Mouse (Mus musculus): ENCODE measurements around the gene Gm27021. TPM values are rescaled to one million over a fixed set of nuclear protein-coding genes. Genes with fewer than 3 reads are reported as not detected.

Gene Gm27021
- polyA plus RNA-seq, 1 experiment: not detected

DNA sequence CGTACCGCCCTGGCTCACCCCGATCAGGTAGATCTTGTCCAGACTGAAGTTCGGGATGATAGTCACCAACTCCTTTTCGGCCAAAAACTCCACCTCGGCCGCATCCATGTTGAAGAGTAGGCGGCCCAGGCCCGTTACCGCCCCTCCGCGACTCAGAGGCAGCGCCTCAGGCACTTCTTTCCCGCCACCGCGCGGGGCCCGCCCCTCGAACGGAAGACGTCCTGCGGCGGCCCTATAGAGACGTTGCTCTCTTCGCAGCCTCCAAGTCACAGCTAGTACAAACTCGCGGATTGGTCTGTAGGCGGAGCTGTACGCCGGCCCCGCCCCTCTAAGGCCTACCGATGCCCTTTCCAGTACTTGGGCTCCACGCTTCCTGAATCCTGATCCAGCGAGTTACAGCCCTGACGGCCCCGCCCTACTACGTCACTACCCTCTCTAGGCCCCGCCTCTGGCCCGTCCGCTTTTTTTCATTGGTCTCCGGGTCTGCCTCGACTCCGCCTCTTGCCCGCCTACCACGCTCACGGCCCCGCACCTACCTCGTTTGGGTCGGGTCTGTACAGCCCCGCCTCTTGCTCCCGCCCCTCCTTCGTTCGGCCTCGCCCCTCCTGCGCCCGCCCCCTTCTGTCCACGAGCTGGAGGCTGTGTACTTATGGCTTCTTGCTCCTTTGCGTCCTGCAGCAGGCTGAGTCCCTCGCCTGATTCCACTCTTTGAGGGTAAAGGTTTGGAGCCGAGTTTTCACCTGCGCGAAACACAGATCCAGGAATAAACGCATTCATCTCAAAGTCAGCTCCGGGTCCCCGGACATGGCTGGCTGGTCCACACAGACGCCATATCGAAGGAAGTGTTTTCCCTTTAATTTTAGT, 78.7 kb downstream of the Gm27021 start, which contains the start of gene Gins2:
TSS of gene Gins2 (minus strand) at position 397 of the 864 bp plus-strand sequence.
- no peak for TF ChIP-seq CTCF (IDR thresholded peaks at IDR 0.05; ENCODE audit: insufficient read depth, low read depth, low read length)
- TF ChIP-seq POLR2A (IDR thresholded peaks at IDR 0.05; ENCODE audit: insufficient read depth, low read depth, low read length): 0 out of 2 replicates have a peak, but pooled peaks have one; percentile 15
- whole genome bisulfite sequencing: under 1% methylated on average over 67 of the region's 67 CpGs
- peaks cover 10% of the 10 kb centered on the region for H3K4me1 ChIP-seq (ENCODE audit: control insufficient read depth, insufficient read depth, low read length)
- H3K27ac ChIP-seq (ENCODE audit: insufficient read depth, low read depth, low read length): 0 out of 2 replicates have a peak within 1 kb of the TSS, but pooled peaks have one; percentile 5
- H3K4me3 ChIP-seq (ENCODE audit: insufficient read depth, low read depth, low read length): peak within 1 kb of the TSS; percentile 54

GRCm38 (mm10) chr8:120585521-120585920, 82.4 kb downstream of the Gm27021 start:
- TF ChIP-seq POLR2A (IDR thresholded peaks at IDR 0.05; ENCODE audit: insufficient read depth, low read depth, low read length) (no peak), CTCF (IDR thresholded peaks at IDR 0.05; ENCODE audit: insufficient read depth, low read depth, low read length) (no peak)
- H3K4me1 ChIP-seq (ENCODE audit: control insufficient read depth, insufficient read depth, low read length): peaks cover 9% of the 10 kb centered on the region
- no peak overlapping the region for H3K27ac ChIP-seq (ENCODE audit: insufficient read depth, low read depth, low read length)
- H3K4me3 ChIP-seq (ENCODE audit: insufficient read depth, low read depth, low read length): no peak overlapping the region
- 90% methylated on average over 10 of the region's 10 CpGs for WGBS

- TF ChIP-seq POLR2A (IDR thresholded peaks at IDR 0.05; ENCODE audit: insufficient read depth, low read depth, low read length) (no peak), CTCF (IDR thresholded peaks at IDR 0.05; ENCODE audit: insufficient read depth, low read depth, low read length) (no peak)
- 0 out of 2 replicates have a peak, but pooled peaks cover 3% of the 10 kb centered on the region for H3K4me1 ChIP-seq (ENCODE audit: control insufficient read depth, insufficient read depth, low read length)
- H3K4me3 ChIP-seq (ENCODE audit: insufficient read depth, low read depth, low read length): no peak overlapping the region
- H3K27ac ChIP-seq (ENCODE audit: insufficient read depth, low read depth, low read length): no peak overlapping the region
- WGBS: 66% methylated on average over 8 of the region's 8 CpGs
Observed at GRCm38 (mm10) chr8:120581811-120582210, 86.1 kb downstream of the Gm27021 start.

GRCm38 (mm10) chr8:120581329-120581728, 86.5 kb downstream of the Gm27021 start:
- Histone ChIP-seq H3K4me1 (ENCODE audit: control insufficient read depth, insufficient read depth, low read length) (0 out of 2 replicates have a peak, but pooled peaks cover 3% of the 10 kb centered on the region), H3K4me3 (ENCODE audit: insufficient read depth, low read depth, low read length) (no peak overlapping the region), H3K27ac (ENCODE audit: insufficient read depth, low read depth, low read length) (no peak overlapping the region)
- no peak for TF ChIP-seq POLR2A (IDR thresholded peaks at IDR 0.05; ENCODE audit: insufficient read depth, low read depth, low read length)
- no peak for TF ChIP-seq CTCF (IDR thresholded peaks at IDR 0.05; ENCODE audit: insufficient read depth, low read depth, low read length)
- 82% methylated on average over 12 of the region's 12 CpGs for WGBS

DNA sequence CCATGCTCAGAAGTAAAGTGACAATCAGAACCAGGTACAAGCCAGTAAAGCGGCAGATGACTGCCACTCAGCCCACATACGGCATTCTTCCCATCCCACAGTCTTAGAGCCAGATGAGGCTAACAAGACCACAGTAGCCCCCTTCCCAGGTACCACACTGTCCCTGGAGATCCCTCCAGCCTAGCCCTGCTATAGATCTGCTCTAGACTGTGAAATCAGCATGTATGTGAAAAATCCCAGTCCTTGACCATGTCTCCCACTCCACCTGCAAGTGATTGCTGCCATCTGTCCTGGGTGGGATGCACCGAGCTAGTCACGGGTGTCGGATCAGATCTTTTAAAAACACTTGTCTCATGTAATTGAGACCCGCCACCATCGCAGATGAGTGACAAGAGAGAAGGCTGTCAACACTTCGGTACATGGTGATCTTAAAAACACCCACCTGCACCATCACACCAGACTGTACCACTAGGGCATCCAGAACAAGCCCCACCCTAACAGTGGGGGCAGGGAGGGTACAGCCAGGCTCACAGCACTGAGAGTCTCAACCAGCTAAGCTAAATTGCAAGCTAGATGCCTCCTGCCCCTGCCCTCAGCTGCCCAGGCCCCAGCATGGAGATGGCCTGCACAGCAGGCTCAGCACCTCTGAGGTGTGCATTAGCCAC, 87.4 kb downstream of the Gm27021 start:
- WGBS: 90% methylated on average over 8 of the region's 8 CpGs
- TF ChIP-seq CTCF (IDR thresholded peaks at IDR 0.05; ENCODE audit: insufficient read depth, low read depth, low read length): no peak
- no peak for TF ChIP-seq POLR2A (IDR thresholded peaks at IDR 0.05; ENCODE audit: insufficient read depth, low read depth, low read length)
- Histone ChIP-seq H3K4me1 (ENCODE audit: control insufficient read depth, insufficient read depth, low read length) (0 out of 2 replicates have a peak, but pooled peaks cover 3% of the 10 kb centered on the region), H3K27ac (ENCODE audit: insufficient read depth, low read depth, low read length) (no peak overlapping the region), H3K4me3 (ENCODE audit: insufficient read depth, low read depth, low read length) (no peak overlapping the region)

DNA sequence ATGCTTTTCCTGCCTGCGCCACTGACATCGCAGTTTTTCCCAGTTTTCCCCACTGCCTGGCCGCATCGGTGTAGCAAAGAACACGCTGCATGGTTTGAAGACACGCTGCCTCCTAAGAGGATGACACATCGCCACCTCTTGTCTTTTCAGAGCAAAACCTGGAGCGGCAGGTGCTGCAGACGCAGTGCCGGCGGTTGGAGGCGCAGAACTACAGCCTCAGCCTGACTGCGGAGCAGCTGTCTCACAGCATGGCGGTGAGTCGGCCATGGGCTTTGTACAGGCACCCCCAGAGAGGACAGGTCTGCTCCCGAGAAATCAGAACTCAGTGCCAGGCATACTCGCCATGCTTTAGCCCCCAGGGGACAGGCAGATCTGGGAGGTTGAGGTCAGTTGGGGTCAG, 90.1 kb downstream of the Gm27021 start:
- WGBS: 82% methylated on average over 17 of the region's 17 CpGs
- Histone ChIP-seq H3K4me3 (ENCODE audit: insufficient read depth, low read depth, low read length) (no peak overlapping the region), H3K4me1 (ENCODE audit: control insufficient read depth, insufficient read depth, low read length) (no peaks in the 10 kb centered on the region), H3K27ac (ENCODE audit: insufficient read depth, low read depth, low read length) (no peak overlapping the region)
- TF ChIP-seq CTCF (IDR thresholded peaks at IDR 0.05; ENCODE audit: insufficient read depth, low read depth, low read length) (no peak), POLR2A (IDR thresholded peaks at IDR 0.05; ENCODE audit: insufficient read depth, low read depth, low read length) (no peak)

DNA sequence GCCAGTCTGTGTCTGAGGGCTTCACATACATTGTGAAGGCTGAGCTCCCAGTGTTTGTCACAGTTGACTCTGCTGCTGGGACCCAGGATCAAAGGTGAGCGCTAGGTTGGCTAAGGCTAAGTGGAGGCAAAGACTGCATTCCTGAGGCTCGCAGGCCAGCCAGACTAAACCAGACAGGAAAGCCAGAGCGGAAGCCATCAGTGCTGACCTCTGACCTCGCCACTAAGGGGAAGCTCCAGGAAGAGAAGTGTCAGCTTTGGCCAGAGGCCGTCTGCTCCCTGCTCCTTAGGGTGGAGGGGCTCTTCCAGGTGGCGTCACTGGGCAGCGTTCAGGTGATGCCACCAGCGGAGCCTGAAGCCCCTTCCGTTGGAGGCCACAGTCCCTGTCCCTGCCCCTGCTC, 92.1 kb downstream of the Gm27021 start:
- H3K4me1 ChIP-seq (ENCODE audit: control insufficient read depth, insufficient read depth, low read length): 0 out of 2 replicates have a peak, but pooled peaks cover 3% of the 10 kb centered on the region
- no peak overlapping the region for H3K27ac ChIP-seq (ENCODE audit: insufficient read depth, low read depth, low read length)
- TF ChIP-seq CTCF (IDR thresholded peaks at IDR 0.05; ENCODE audit: insufficient read depth, low read depth, low read length) (no peak), POLR2A (IDR thresholded peaks at IDR 0.05; ENCODE audit: insufficient read depth, low read depth, low read length) (no peak)
- no peak overlapping the region for H3K4me3 ChIP-seq (ENCODE audit: insufficient read depth, low read depth, low read length)
- 89% methylated on average over 9 of the region's 9 CpGs for WGBS

- WGBS: 77% methylated on average over 19 of the region's 19 CpGs
- H3K4me3 ChIP-seq (ENCODE audit: insufficient read depth, low read depth, low read length): no peak overlapping the region
- TF ChIP-seq CTCF (IDR thresholded peaks at IDR 0.05; ENCODE audit: insufficient read depth, low read depth, low read length) (no peak), POLR2A (IDR thresholded peaks at IDR 0.05; ENCODE audit: insufficient read depth, low read depth, low read length) (no peak)
- H3K27ac ChIP-seq (ENCODE audit: insufficient read depth, low read depth, low read length): no peak overlapping the region
- H3K4me1 ChIP-seq (ENCODE audit: control insufficient read depth, insufficient read depth, low read length): peaks cover 10% of the 10 kb centered on the region
Observed at GRCm38 (mm10) chr8:120574941-120575340, 92.9 kb downstream of the Gm27021 start.

DNA sequence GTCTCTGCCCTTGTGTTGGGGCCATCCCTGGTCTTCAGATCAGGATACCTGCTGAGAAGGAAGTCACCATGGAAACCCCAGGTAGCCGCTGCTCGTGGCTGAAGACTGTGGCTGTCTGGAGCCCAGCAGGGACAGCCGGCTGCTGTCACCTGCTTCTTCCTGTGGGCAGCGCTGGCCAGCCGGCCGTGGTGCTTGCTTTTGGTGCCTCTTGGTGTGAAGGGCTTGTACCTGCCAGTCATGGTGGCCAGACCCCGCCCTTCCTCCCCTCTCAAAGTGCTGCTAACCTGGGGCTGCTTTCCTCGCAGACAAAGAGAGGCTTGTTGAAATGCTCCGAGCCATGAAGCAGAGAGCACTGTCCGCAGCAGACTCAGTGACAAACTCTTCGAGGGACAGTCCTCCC, 94.0 kb downstream of the Gm27021 start:
- no peak overlapping the region for H3K27ac ChIP-seq (ENCODE audit: insufficient read depth, low read depth, low read length)
- peaks cover 18% of the 10 kb centered on the region for H3K4me1 ChIP-seq (ENCODE audit: control insufficient read depth, insufficient read depth, low read length)
- H3K4me3 ChIP-seq (ENCODE audit: insufficient read depth, low read depth, low read length): no peak overlapping the region
- TF ChIP-seq POLR2A (IDR thresholded peaks at IDR 0.05; ENCODE audit: insufficient read depth, low read depth, low read length) (no peak), CTCF (IDR thresholded peaks at IDR 0.05; ENCODE audit: insufficient read depth, low read depth, low read length) (no peak)
- 76% methylated on average over 11 of the region's 11 CpGs for WGBS

Data from olfactory bulb, adult 2 months (tissue).